Mouse (Mus musculus): Measurements from ENCODE around the gene Bod1l. TPM values are rescaled to one million over a fixed set of nuclear protein-coding genes. Genes with fewer than 3 reads are reported as not detected.

The Bod1l gene
- polyA plus RNA-seq (2012), result 9.6 and 12.2 TPM in 2 replicates

DNA sequence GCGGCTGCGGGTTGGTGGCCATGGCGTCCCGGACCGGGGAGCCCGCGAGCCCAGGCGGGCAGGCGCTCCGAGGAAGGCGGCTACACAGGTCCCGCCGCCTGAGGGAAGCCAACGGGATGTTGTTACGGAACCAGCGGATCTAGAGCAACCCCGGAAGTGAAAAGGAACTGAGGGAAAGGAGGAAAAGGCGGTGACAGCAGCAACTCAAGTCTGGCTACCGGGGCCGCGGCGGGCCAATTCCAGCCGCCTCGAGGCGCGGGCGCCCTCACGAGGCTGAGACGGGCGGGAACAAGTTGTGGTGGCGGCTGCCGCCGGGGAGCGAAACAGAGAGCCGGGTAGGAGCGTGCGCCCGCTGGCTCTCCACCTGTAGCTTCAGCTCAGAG lies at the start of gene Bod1l:
Gene Bod1l, minus strand, starts transcription at position 169 of the 383 bp plus-strand sequence.
- no peak for TF ChIP-seq GATA1 (IDR thresholded peaks at IDR 0.05; ENCODE audit: low read length)

DNA sequence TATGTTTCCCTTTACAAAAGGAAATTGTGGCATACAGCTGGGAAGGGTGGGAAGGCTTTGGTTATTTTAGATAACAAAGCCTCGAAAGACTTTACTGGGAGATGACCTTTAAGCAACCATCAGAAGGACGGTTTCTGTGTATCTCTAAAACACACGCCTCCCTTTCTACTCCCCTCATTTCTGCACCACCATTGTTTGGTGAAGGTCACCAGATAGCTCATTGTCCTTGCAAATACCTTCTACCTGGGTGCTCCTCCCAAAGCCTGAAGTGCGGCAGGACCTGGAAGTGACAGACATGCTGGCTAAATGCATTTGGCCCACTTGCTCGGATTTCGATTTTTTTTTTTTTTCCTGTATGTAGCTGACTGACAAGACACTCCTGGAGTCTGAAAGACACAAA lies 49.2 kb upstream of the Bod1l start:
- no peak for TF ChIP-seq GATA1 (IDR thresholded peaks at IDR 0.05; ENCODE audit: low read length)

DNA sequence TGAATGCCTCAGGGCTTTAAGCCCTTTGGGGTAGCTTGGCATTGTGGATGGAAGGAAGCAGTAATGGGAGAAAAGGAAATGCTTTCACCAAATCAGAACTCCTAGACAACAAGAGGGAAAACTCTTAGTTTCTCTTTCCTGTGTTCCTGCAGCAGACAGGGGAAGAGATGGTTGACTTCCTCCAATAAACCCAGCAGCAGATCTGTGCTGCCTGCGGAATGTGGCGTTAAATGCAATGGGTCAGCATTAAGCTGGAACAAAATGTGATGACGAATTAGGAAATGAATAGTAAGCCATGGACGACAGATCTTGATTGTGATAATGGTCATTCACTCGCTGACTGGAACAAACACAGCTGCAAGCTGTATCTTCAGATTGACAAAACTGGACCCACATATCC lies 46.8 kb upstream of the Bod1l start:
- no peak for TF ChIP-seq GATA1 (IDR thresholded peaks at IDR 0.05; ENCODE audit: low read length)

DNA sequence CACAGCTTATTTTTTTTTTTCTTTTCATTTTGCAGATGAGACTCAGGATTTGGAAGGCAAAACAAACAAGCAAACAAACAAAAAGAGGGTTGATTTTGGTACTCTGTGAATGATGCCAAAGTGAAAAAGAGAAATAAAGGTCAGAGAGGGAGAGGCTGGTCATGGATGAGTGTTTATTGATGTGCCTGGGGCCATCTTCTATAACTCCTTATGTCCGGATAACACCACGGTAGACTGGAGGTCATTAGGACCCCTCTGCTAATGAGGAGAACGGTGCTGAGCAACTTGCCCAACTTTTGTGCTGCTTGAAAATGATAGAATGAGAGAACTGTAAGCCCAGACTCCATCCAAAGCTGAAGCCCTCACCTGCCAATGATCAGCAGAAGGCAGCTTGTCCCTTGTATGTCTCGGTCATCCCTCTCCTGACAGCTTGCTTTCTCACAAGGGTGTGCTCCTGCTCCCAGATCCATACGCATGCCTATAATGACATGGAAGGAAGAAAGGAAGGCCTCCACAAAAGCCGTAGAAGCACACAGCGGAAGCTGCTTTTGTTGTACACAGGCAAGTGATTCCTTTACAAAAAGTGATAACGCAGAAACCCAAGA lies 45.2 kb upstream of the Bod1l start:
- TF ChIP-seq GATA1 (IDR thresholded peaks at IDR 0.05; ENCODE audit: low read length), result no peak

DNA sequence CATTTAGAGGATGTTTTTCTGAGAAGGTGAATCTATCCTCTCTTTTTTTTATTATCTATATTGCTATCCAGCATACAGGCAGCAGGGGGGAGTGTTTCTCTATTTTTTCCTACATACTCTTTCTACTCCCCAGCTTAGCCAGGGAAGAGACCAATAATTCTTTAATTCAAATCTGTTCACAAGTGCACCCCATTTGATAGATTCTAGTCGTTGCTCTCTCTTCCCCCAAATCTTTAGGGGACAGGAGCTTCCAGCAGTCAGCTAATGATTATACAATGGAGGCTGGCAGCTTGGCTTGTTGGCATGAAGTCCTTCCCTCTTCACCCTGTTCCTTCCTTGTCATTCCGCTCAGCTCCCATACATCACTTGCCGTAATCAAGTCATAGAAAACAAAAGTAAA lies 44.7 kb upstream of the Bod1l start:
- TF ChIP-seq GATA1 (IDR thresholded peaks at IDR 0.05; ENCODE audit: low read length), result no peak

DNA sequence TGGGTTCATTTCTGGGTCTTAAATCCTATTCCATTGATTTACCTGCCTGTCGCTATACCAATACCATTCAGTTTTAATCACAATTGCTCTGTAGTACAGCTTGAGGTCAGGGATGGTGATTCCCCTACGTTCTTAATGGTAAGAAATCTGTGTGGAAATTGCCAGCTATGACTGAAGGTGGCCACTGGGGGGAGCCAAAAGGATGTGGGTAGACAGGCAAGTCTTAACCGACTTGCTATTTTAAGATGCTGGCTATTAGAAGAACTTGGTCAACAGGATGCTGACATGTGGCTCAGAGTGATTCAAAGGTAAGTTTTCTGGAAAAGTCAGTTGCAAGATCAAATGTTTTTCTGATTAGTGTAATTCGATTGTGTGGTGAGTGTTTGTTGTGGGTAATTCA lies 43.6 kb upstream of the Bod1l start:
- TF ChIP-seq GATA1 (IDR thresholded peaks at IDR 0.05; ENCODE audit: low read length), result no peak

DNA sequence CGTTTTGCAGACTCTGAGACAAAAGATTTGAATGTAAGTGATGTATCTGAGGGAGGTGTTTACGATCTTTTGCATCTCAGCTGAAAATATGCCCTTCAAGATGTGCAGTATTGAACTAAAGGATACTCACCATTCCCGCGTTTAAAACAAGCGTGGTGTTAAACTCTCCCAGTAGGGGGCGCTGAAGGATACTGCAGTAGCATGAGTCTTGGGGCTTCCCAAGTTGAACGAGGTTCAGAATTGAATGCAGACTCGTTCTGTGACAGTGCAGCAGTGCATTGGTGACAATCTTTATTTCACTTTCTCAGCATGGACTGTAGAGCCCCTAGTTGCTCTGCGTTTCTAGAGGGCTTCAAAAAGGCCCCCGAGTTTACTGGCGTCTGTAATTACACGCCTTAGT lies 40.4 kb upstream of the Bod1l start:
- TF ChIP-seq GATA1 (IDR thresholded peaks at IDR 0.05; ENCODE audit: low read length), result no peak

DNA sequence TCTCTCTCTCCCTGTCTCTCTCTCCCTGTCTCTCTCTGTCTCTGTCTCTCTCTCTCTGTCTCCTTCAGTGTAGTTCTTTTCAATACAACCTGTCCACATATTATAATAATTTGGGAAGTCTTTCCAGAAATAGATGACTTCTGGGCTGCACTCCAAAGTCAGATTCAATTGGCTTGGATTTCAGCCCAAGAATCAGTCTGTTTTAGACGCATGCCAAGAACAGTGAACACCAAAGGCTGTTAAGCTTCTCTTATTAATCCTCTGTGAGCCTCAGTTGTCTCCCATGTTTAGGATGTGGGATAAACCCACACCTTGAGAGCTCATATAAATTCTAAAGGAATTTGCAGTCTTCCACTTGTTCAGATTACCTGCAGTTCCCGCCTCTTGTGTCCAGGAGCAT lies 27.0 kb upstream of the Bod1l start:
- TF ChIP-seq GATA1 (IDR thresholded peaks at IDR 0.05; ENCODE audit: low read length), result no peak

DNA sequence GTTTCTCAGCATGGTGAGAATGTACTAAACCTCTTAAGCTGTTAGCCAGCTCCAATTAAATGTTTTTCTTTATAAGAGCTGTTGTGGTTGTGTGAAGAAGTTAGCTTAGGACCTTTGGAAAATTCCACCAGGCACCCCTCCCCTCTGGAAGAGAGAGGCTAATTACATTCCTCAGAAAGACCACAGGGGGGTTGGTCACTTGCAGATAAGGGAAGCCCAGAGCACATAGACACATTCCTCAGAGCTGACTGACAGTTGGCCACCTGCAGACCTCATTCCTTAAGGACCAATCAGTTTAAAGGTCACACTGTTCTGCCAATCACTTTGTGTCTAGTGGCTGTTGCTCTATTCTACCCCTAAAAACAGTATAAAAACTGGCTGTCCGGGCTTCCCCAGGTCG lies 11.7 kb upstream of the Bod1l start:
- no peak for TF ChIP-seq GATA1 (IDR thresholded peaks at IDR 0.05; ENCODE audit: low read length)

DNA sequence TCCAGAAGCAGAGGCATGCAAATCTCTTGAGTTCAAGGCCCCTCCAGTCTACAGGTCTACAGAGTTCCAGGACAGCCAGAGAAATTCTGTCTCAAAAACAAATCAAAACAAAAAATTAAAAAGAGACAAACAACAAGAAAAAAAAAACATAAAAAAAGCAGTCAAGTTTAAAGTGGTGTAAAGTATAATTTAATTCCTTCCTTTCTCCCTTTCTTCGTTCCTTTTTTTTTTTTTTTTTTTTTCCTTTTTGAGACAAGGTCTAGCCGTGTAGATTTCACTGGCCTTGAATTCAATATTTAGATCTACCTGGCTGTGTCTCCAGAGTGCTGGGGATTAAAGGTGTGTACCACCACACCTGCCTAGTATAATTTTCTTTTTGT lies 1.4 kb upstream of the Bod1l start:
- no peak for TF ChIP-seq GATA1 (IDR thresholded peaks at IDR 0.05; ENCODE audit: low read length)

DNA sequence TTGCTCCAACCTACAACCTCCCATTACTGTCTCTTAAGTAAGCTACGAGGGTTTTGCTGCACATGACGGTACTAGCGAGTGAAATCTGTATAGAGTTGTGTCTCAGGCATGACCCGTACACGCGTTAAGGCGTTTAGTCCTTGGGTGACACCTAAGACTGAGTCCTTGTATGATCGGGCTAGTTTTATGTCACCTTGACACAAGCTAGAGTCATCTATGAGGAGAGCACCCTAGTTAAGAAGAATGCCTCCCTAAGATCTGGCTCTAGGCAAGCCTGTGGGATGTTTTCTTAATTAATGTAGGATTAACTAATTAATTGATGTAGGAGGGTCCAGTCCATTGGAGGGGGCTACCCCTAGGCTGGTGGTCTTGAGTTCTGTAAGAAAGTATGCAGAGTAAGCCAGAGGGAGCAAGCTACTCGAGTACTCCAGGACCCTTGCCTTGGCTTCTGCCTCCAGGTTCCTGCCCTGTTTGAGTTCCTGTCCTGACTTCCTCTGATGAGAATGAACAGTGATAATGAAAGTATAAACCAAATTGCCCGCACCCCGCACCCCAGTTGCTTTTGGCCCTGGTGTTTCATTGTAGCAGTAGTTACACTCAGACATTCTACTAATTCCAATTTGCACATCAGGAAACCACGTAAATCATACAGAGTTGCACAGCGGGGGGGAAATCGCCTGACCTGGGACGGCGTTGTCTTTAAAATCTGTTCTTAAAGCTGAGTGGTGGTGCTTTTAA lies 874 bp upstream of the Bod1l start:
- no peak for TF ChIP-seq GATA1 (IDR thresholded peaks at IDR 0.05; ENCODE audit: low read length)

DNA sequence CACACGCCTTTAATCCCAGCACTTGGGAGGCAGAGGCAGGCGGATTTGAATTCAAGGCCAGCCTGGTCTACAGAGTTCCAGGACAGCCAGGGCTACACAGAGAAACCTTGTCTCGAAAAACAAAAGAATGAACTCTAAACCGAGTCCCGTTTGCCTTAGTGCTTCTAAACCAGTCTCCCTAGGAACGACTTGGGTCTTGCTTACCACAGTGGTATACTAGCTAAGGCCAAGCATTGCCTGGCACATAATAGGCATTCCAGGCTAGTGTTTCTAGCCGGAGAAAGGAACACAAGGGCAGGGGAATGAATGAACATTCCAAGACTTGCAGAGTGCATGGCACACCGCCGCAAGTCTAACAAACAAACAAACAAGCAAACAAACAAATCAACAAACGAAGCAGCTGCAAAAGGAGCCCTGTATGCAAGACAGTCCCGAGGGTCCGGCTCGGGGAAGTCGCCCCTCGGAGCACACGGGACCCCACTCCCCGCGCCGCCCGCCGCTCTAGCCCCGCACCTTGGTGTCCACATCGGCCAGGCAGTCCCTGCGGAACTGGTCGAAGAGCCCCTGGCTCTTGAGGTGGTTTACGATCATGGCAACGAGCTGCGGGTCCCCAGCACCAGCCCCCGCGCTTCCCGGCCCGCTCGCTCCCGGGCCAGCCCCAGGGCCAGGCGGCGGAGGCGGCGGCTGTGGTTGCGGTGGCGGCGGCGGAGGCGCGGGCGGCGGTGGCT lies 532 bp downstream of the Bod1l start:
- no peak for TF ChIP-seq GATA1 (IDR thresholded peaks at IDR 0.05; ENCODE audit: low read length)

DNA sequence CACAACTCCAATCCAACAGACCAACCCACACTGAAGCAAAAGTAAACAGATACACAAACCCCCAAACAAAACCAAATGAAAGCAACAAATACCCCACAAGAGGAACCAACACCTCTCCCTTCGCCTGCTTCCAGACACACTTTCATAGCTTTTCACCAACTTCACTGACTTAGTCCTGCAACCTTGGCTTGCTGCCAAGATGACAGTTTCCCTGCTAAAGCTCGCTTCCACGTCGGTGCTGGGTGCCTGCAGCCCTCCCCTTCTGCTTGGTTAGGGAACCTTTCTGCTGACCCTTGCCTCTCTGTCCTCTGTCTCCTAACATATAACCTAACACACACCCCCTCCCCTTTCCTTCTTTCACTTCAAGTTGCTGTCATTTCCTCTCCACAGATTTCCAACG lies 1.4 kb downstream of the Bod1l start:
- no peak for TF ChIP-seq GATA1 (IDR thresholded peaks at IDR 0.05; ENCODE audit: low read length)

DNA sequence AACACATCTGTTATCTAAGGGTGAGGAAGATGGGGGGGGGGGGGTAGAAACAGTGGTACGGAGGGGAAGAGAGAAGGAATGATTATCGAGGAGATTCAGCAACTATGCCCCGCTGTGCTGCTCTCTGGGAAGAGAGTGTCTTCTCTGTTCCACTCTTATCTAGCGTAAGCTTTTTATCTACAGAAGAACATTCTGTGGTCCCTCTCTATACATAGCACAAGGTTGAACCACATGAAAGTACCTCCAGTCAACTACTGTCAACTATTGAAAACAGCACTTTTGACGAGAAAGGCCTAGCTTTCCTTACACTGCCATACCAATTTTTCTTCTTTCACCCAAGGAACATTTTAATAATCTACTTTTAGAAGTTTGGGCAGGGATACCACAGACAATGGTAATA lies 2.4 kb downstream of the Bod1l start:
- no peak for TF ChIP-seq GATA1 (IDR thresholded peaks at IDR 0.05; ENCODE audit: low read length)

DNA sequence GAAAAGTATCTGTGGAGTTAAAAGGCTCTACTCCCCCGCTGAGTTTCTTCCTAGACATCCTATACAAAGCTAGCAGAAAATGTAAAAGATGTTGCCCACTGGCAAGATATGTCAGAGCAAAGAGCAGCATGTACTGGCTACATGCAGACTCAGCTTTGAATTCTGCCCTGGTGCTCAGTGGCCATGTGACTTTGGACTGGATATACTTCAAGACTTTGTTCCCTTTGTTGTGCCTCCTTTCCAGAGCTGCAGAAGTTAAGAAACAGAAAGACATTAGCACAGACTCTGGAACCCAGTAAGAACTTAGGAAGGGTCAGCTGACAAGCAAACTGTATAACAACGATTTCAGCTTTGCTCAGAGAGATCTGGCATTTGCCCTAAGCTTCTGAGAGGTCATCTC lies 14.0 kb downstream of the Bod1l start:
- no peak for TF ChIP-seq GATA1 (IDR thresholded peaks at IDR 0.05; ENCODE audit: low read length)

DNA sequence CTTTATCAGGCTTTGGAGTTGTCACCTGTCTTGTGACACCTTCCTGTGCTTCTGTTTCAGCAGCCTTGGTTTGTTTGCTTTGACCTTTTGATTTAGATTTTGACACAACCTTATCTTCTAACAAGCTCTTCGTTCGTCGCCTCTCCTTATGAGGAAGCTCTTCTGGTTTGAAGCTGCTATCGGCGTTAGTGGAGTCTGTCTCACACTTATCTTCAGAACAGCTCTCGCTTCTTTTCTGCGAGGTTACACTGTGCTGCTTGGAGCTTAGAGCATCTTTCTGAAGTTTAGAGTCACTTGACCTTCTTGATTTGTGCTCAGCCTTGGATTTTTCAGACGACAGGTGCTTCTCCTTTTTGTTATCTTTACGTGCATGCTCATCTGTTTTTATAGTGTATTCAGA lies 23.0 kb downstream of the Bod1l start:
- no peak for TF ChIP-seq GATA1 (IDR thresholded peaks at IDR 0.05; ENCODE audit: low read length)

DNA sequence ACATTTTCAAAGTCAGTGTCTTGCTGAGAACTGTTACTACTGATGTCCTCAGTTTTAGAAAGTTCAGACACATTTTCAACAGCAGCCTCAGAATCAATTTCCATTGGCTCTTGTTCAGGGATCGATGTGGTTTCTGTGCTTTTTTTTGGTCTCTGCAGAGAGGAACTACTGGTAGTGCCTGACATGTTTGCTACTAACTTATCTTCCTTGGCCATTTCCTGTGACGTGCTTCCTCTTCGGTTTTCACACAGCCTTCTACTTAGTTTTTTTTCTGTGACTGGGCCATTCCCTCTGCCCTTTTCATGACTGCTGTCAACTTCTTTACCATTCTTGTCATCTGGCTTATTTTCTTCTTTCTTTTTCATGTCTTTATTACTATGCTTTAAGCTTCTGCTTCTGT lies 23.6 kb downstream of the Bod1l start:
- TF ChIP-seq GATA1 (IDR thresholded peaks at IDR 0.05; ENCODE audit: low read length), result no peak
